Mouse (Mus musculus) hematopoietic multipotent progenitor cell, adult 10-12 weeks (in vitro differentiated cells): ENCODE results near the gene Hist1h2ae. TPM values are rescaled to one million over a fixed set of nuclear protein-coding genes. Genes with fewer than 3 reads are reported as not detected.

Source experiments
- polyA plus RNA-seq: library from polyadenylated mRNA; stranded (reverse); fragments of >175 nt; gene quantifications from 2 replicates; pipeline ENCODE4 v1.2.3, GENCODE M21; 2012; ENCODE audit warnings: low replicate concordance

The Hist1h2ae gene
- polyA plus RNA-seq: 4.8 and 7.7 TPM in 2 replicates

GRCm38 (mm10) chr13:23571022-23571503 lies at the start of gene Hist1h2ae, which contains the start of gene Hist1h2bg:
Gene Hist1h2ae, minus strand, starts transcription at chr13:23571220.
Gene Hist1h2bg, plus strand, starts transcription at chr13:23571396.

GRCm38 (mm10) chr13:23581408-23582218 lies 10.6 kb upstream of the Hist1h2ae start, which contains the start of gene Hist1h4d:
Gene Hist1h4d, plus strand, starts transcription at chr13:23581598.

GRCm38 (mm10) chr13:23575271-23575851 lies 4.3 kb upstream of the Hist1h2ae start, which contains the start of gene Hist1h3d:
Gene Hist1h3d, plus strand, starts transcription at chr13:23575763.

GRCm38 (mm10) chr13:23573898-23574524 lies 3.0 kb upstream of the Hist1h2ae start, which contains the start of the genes Hist1h2bf and Hist1h2ad:
Gene Hist1h2bf, minus strand, starts transcription at chr13:23574196.
Gene Hist1h2ad, plus strand, starts transcription at chr13:23574381.

GRCm38 (mm10) chr13:23561883-23562659 lies 8.9 kb downstream of the Hist1h2ae start, which contains the start of gene Hist1h3e:
Gene Hist1h3e, minus strand, starts transcription at chr13:23562369.

GRCm38 (mm10) chr13:23552962-23553361 lies 18.1 kb downstream of the Hist1h2ae start, which contains the start of gene Hist1h1d:
Gene Hist1h1d, plus strand, starts transcription at chr13:23553262.

GRCm38 (mm10) chr13:23551146-23551834 lies 19.7 kb downstream of the Hist1h2ae start, which contains the start of gene Hist1h4f:
Gene Hist1h4f, minus strand, starts transcription at chr13:23551648.

GRCm38 (mm10) chr13:23543965-23544786 lies 26.8 kb downstream of the Hist1h2ae start, which contains the start of gene Hist1h3f:
Gene Hist1h3f, plus strand, starts transcription at chr13:23544052.

GRCm38 (mm10) chr13:23542999-23543607 lies 27.9 kb downstream of the Hist1h2ae start, which contains the start of gene Hist1h2bh:
Gene Hist1h2bh, minus strand, starts transcription at chr13:23543392.

GRCm38 (mm10) chr13:23535137-23536075 lies 35.6 kb downstream of the Hist1h2ae start, which contains the start of gene Hist1h3g:
Gene Hist1h3g, plus strand, starts transcription at chr13:23535422.

GRCm38 (mm10) chr13:23533560-23534367 lies 37.3 kb downstream of the Hist1h2ae start, which contains the start of gene Hist1h2af:
Gene Hist1h2af, plus strand, starts transcription at chr13:23533906.

GRCm38 (mm10) chr13:23530901-23531875 lies 39.8 kb downstream of the Hist1h2ae start, which contains the start of gene Hist1h4h:
Gene Hist1h4h, plus strand, starts transcription at chr13:23531050.

